Mouse (Mus musculus) embryo, embryonic 11.5 days (tissue): Measurements from ENCODE around the gene Tmem41b.
A peak's percentile ranks its signal among the peaks of the same experiment; 100 is the strongest.
"Not testable (repeated sequence)": the region's sequence is repeated elsewhere in the genome, so short reads cannot be mapped to it uniquely, and the experiment has no call there.

Source experiments
- DNase-seq: peaks from one replicate; pipeline ENCODE4 v3.0.0-alpha.2; 2012; ENCODE audit warnings: low read depth, low spot score

Gene Tmem41b

GRCm38 (mm10) chr7:109977131-109977530 lies 9.6 kb downstream of the Tmem41b start:
- DNase-seq: not testable (repeated sequence)

- no peak for DNase-seq
Measured at GRCm38 (mm10) chr7:109975966-109976715, 10.6 kb downstream of the Tmem41b start.

- DNase-seq: no peak
Measured at GRCm38 (mm10) chr7:109969542-109969941, 17.2 kb downstream of the Tmem41b start.

GRCm38 (mm10) chr7:109968924-109969450 lies 17.7 kb downstream of the Tmem41b start:
- peak; percentile 43 for DNase-seq

- DNase-seq: no peak
Measured at GRCm38 (mm10) chr7:109967805-109968579, 18.7 kb downstream of the Tmem41b start.

- DNase-seq: no peak
Measured at GRCm38 (mm10) chr7:109965658-109966057, 21.1 kb downstream of the Tmem41b start.

GRCm38 (mm10) chr7:109963707-109964106 lies 23.0 kb downstream of the Tmem41b start:
- DNase-seq: no peak

GRCm38 (mm10) chr7:109962596-109962995 lies 24.1 kb downstream of the Tmem41b start:
- no peak for DNase-seq

- no peak for DNase-seq
Measured at GRCm38 (mm10) chr7:109961570-109961969, 25.2 kb downstream of the Tmem41b start.

GRCm38 (mm10) chr7:109960613-109961154 lies 26.0 kb downstream of the Tmem41b start:
- no peak for DNase-seq

- peak; percentile 75 for DNase-seq
Measured at GRCm38 (mm10) chr7:109959716-109960612, 26.8 kb downstream of the Tmem41b start, which contains the start of gene Dennd5a. TSS of gene Dennd5a (minus strand) at chr7:109960470.

GRCm38 (mm10) chr7:109958843-109959715 lies 27.6 kb downstream of the Tmem41b start:
- DNase-seq: no peak

GRCm38 (mm10) chr7:109957996-109958789 lies 28.5 kb downstream of the Tmem41b start:
- no peak for DNase-seq

GRCm38 (mm10) chr7:109954622-109955401 lies 31.9 kb downstream of the Tmem41b start:
- DNase-seq: no peak

- no peak for DNase-seq
Measured at GRCm38 (mm10) chr7:109951297-109951696, 35.4 kb downstream of the Tmem41b start.

- no peak for DNase-seq
Measured at GRCm38 (mm10) chr7:109944421-109945034, 42.2 kb downstream of the Tmem41b start.

- DNase-seq: no peak
Measured at GRCm38 (mm10) chr7:109929628-109930027, 57.1 kb downstream of the Tmem41b start.

- no peak for DNase-seq
Measured at GRCm38 (mm10) chr7:109928365-109928764, 58.4 kb downstream of the Tmem41b start.
